Mouse (Mus musculus): Measurements from ENCODE around the gene Fads3. TPM values are rescaled to one million over a fixed set of nuclear protein-coding genes. Genes with fewer than 3 reads are reported as not detected.
A peak's percentile ranks its signal among the peaks of the same experiment; 100 is the strongest.

Gene Fads3
- polyA plus RNA-seq, 1 experiment: 31.1 TPM

DNA sequence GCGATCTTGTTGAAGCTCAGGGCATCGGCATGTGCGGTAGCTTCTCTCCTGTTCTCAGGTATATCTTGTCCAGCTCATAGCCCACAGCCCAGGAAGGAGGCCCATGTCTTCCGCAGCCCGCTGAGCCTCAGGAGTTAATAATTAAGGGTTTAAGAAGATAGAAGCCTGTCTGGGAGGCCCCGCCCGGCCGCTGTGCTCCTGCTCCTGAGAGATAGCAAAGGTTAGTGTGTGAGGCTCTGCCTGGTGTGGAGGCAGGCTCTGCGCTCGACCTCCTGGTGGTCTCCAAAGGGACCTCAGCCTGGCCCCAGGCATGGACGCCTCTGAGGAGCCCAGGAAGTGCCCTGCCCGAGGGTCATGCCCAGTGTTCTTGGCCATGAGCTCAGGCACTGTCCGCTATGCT, 26.5 kb upstream of the Fads3 start:
- no peaks in the 10 kb centered on the region; the same call in 1 of the 2 replicates for H3K4me1 ChIP-seq (ENCODE audit: control insufficient read depth, insufficient read depth, insufficient read length, low read length)
- H3K27ac ChIP-seq (replicated peaks; ENCODE audit: low read depth, low read length): no peak overlapping the region
- H3K4me3 ChIP-seq (ENCODE audit: insufficient read depth, low read depth, low read length): no peak overlapping the region

DNA sequence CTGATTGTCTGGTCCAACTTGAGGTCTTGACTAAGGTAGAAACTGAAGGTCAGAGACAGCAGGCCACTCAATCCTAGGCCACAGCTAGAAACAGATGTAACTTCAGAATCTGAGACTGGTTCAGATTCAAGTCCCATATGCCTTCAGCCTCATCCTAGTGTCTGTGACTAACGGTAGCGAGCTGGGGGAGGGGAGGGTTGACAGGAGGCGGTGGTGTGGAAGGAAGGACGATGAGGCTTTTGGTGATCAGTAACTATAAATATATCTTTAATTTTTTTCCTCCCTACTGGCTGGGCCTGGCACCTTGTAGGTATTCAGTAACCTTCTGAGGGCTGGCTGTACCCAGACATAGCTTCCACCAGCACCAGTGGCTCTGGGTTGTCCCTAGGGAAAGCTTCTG, 25.9 kb upstream of the Fads3 start:
- no peak overlapping the region for H3K27ac ChIP-seq (replicated peaks; ENCODE audit: low read depth, low read length)
- no peak overlapping the region for H3K4me3 ChIP-seq (ENCODE audit: insufficient read depth, low read depth, low read length)
- H3K4me1 ChIP-seq (ENCODE audit: control insufficient read depth, insufficient read depth, insufficient read length, low read length): no peaks in the 10 kb centered on the region; the same call in 1 of the 2 replicates

DNA sequence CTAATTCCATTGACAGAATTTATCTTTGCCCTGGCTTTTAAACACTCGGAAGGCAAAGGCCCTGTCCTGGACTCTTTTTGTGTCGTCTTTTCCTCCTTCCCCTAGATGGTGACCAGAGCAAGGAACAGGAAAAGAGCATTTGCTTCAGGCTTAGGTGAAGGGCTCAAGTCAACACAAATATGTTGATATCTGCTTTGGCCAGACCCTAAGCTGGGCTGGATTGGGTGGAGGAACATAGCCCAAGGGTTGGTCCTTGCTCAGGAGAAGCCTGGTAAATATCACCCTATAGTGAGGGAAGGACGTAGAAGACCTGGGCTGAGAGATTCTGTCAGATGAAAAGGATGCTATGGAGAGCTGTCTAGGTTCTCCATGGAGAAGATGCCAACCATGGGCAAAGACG, 25.2 kb upstream of the Fads3 start:
- H3K4me1 ChIP-seq (ENCODE audit: control insufficient read depth, insufficient read depth, insufficient read length, low read length): no peaks in the 10 kb centered on the region; the same call in 1 of the 2 replicates
- H3K27ac ChIP-seq (replicated peaks; ENCODE audit: low read depth, low read length): no peak overlapping the region
- H3K4me3 ChIP-seq (ENCODE audit: insufficient read depth, low read depth, low read length): no peak overlapping the region

- Histone ChIP-seq H3K4me1 (ENCODE audit: control insufficient read depth, insufficient read depth, insufficient read length, low read length) (peaks cover 5% of the 10 kb centered on the region; the same call in 1 of the 2 replicates), H3K27ac (replicated peaks; ENCODE audit: low read depth, low read length) (peak overlapping the region; percentile 12; the same call in 1 of the 2 replicates), H3K4me3 (ENCODE audit: insufficient read depth, low read depth, low read length) (peak overlapping the region; percentile 62)
Observed at GRCm38 (mm10) chr19:10017637-10018526, 23.5 kb upstream of the Fads3 start.

GRCm38 (mm10) chr19:10018527-10018818, 22.9 kb upstream of the Fads3 start:
- Histone ChIP-seq H3K27ac (replicated peaks; ENCODE audit: low read depth, low read length) (peak overlapping the region; percentile 12), H3K4me3 (ENCODE audit: insufficient read depth, low read depth, low read length) (peak overlapping the region; percentile 62), H3K4me1 (ENCODE audit: control insufficient read depth, insufficient read depth, insufficient read length, low read length) (peaks cover 6% of the 10 kb centered on the region; the same call in 1 of the 2 replicates)

DNA sequence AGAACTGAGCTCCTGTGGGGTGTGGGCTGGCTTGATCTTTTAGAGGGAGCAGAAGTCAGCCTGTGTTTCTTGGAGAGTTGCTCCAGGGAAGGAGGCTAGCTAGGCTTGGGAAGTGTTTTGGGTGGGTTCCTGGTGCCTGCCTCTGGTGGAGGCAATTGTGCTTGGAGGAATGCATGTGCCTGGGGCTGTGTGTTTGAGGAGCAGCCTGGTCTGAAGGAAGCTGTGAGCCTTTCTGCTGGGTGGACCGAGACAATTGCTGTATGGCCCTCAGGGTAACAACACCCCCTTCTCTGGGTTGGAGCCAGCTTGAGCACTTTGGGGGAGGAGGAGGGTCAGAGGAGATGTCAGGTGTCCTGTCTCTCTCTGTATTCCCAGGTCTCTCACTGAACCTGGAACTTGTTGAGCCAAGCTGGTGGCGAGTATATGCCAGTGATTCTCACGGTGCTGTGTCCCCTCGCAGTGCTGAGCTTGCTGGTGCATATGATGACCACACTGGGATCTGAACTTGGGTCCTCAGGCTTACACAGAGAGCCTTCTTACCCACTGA, 22.1 kb upstream of the Fads3 start:
- Histone ChIP-seq H3K4me1 (ENCODE audit: control insufficient read depth, insufficient read depth, insufficient read length, low read length) (peaks cover 7% of the 10 kb centered on the region; the same call in 1 of the 2 replicates), H3K27ac (replicated peaks; ENCODE audit: low read depth, low read length) (peak overlapping the region; percentile 12), H3K4me3 (ENCODE audit: insufficient read depth, low read depth, low read length) (peak overlapping the region; percentile 62)

GRCm38 (mm10) chr19:10021981-10022380, 19.4 kb upstream of the Fads3 start:
- peaks cover 20% of the 10 kb centered on the region for H3K4me1 ChIP-seq (ENCODE audit: control insufficient read depth, insufficient read depth, insufficient read length, low read length)
- no peak overlapping the region for H3K4me3 ChIP-seq (ENCODE audit: insufficient read depth, low read depth, low read length)
- H3K27ac ChIP-seq (replicated peaks; ENCODE audit: low read depth, low read length): peak overlapping the region; percentile 61

DNA sequence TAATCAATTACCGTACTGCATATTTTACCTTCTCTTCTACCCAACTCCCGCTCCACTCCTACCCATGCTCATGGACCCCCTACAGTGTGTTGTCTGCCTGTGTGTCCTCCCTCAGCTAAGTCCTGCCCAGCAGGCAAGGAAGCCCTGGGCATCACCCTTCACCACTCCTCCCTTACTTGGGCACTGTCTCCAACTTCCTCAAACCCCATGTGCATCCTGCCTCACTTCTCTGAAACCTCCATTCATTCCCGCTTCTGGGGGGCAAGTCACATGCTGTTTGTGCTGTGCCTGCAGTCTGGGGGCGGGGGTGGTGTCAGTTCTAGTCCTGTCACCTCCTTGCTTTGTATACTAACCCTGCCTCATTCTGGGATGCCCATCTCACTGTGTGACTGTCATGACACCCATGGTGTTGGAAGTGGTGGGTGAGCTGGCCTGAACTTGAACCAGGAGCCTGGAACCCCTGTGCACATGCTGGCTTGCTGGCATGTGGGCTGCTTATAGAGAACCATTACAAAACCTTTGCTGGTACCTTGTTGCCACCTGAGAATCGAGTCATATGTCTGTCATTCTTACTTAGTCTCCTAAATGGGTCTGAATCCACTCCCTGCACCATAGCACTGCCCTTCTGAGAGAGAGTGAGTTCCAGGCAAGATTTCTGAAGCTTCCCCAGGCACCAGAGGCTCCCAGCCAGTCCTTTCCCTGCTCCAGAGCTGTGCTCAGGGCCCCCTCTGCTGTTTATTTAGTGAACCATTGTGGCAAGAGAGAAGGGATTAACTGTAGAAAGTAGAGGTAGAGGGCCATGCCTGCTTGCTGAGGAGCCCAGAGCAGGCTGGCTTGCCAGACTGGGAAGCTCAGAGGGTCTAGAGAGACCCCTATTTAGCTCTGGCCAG, 18.7 kb upstream of the Fads3 start:
- Histone ChIP-seq H3K4me3 (ENCODE audit: insufficient read depth, low read depth, low read length) (no peak overlapping the region), H3K4me1 (ENCODE audit: control insufficient read depth, insufficient read depth, insufficient read length, low read length) (peaks cover 20% of the 10 kb centered on the region)

DNA sequence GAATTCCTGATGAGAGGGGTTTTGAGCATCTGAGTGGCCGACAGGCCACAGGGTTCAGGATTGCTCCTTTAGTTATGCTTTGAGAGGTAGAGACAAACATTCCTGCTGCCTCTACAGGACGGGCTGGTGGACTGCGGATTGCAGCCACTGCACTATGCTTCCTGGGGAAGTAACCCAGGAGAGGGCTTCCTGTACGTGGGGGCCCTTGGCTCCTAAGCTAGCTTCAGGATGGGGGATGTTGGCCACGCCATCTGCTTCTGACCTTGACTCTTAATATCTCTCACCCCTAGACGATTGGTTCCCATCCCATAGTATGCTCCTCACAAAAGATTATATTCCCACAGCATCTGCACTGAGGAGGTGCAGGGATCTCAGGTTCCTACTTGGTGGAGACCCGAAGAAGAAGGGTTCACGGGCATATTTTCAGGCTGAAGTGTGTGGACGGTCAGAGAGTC, 18.0 kb upstream of the Fads3 start:
- H3K27ac ChIP-seq (replicated peaks; ENCODE audit: low read depth, low read length): peak overlapping the region; percentile 67

More for the DNA sequence above, 18.7 kb upstream of the Fads3 start:
- H3K27ac ChIP-seq (replicated peaks; ENCODE audit: low read depth, low read length): peak overlapping the region; percentile 67

GRCm38 (mm10) chr19:10025169-10025875, 16.0 kb upstream of the Fads3 start:
- H3K4me1 ChIP-seq (ENCODE audit: control insufficient read depth, insufficient read depth, insufficient read length, low read length): peaks cover 20% of the 10 kb centered on the region
- H3K27ac ChIP-seq (replicated peaks; ENCODE audit: low read depth, low read length): peak overlapping the region; percentile 27
- no peak overlapping the region for H3K4me3 ChIP-seq (ENCODE audit: insufficient read depth, low read depth, low read length)

More for the DNA sequence above, 18.0 kb upstream of the Fads3 start:
- Histone ChIP-seq H3K4me1 (ENCODE audit: control insufficient read depth, insufficient read depth, insufficient read length, low read length) (peaks cover 20% of the 10 kb centered on the region), H3K4me3 (ENCODE audit: insufficient read depth, low read depth, low read length) (no peak overlapping the region)

- H3K27ac ChIP-seq (replicated peaks; ENCODE audit: low read depth, low read length): no peak overlapping the region
- peaks cover 16% of the 10 kb centered on the region for H3K4me1 ChIP-seq (ENCODE audit: control insufficient read depth, insufficient read depth, insufficient read length, low read length)
- H3K4me3 ChIP-seq (ENCODE audit: insufficient read depth, low read depth, low read length): no peak overlapping the region
Observed at GRCm38 (mm10) chr19:10029746-10030145, 11.6 kb upstream of the Fads3 start.

DNA sequence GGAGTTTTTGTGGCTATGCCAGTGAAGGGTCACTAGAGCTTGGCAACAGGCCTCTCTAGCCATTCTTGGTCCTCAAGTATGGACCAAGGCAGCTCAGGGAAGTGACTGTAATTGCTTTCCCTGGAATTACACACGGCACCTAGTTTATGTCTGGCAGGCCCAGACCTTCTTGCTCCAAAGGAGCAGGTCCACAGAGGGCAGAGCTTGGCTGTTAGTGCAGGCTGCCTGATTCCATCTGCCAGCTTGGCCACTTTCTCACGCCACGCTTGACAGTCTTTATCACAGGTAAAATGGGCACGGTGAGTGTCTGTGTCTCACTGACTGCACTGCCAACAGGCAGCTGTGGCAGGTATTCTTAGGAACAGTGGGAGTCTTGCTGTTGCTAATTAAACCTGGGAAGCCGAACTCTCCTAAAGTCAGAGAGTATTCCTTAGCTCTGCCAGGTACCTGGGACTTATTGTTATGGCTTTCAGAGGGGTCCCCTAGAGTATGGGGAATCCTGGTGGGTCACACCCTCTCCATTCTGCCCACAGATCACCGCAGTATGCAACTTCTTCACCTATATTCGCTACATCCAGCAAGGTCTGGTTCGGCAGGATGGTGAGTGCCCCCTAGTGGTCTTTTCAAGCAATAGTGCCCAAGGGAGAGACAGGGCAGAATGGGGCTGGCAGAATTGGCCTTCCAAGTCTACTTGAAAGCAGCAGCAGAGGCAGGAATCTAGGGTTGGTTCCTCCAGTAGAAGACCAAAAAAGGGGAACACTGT, 8.0 kb upstream of the Fads3 start:
- Histone ChIP-seq H3K27ac (replicated peaks; ENCODE audit: low read depth, low read length) (no peak overlapping the region), H3K4me3 (ENCODE audit: insufficient read depth, low read depth, low read length) (no peak overlapping the region), H3K4me1 (ENCODE audit: control insufficient read depth, insufficient read depth, insufficient read length, low read length) (peaks cover 8% of the 10 kb centered on the region)

DNA sequence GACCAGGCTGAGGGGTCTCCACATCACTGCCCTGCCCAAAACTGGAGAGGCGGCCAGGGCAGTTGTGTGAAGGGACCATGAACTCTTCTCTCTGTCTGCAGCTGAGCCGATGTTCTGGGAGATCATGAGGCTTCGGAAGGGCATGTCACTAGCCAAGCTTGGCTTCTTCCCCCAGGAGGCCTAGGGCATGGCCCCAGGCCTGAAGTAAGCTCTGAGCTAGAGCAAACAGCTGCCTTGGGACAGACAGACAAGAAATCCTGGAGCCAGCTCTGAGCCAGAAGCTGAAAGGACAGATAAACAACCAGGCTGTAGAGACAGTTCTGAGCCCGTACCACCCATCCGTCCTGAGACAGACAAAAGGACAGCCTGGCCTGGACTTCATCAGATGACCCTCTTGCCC, 7.0 kb upstream of the Fads3 start:
- no peak overlapping the region for H3K27ac ChIP-seq (replicated peaks; ENCODE audit: low read depth, low read length)
- H3K4me3 ChIP-seq (ENCODE audit: insufficient read depth, low read depth, low read length): no peak overlapping the region
- H3K4me1 ChIP-seq (ENCODE audit: control insufficient read depth, insufficient read depth, insufficient read length, low read length): peaks cover 10% of the 10 kb centered on the region
